Mouse (Mus musculus): Measurements from ENCODE around the gene Gng7. TPM values are rescaled to one million over a fixed set of nuclear protein-coding genes. Genes with fewer than 3 reads are reported as not detected.
A peak's percentile ranks its signal among the peaks of the same experiment; 100 is the strongest.
"Not testable (repeated sequence)": the region's sequence is repeated elsewhere in the genome, so short reads cannot be mapped to it uniquely, and the experiment has no call there.

The Gng7 gene
- 7.2 TPM for polyA plus RNA-seq (2021)

DNA sequence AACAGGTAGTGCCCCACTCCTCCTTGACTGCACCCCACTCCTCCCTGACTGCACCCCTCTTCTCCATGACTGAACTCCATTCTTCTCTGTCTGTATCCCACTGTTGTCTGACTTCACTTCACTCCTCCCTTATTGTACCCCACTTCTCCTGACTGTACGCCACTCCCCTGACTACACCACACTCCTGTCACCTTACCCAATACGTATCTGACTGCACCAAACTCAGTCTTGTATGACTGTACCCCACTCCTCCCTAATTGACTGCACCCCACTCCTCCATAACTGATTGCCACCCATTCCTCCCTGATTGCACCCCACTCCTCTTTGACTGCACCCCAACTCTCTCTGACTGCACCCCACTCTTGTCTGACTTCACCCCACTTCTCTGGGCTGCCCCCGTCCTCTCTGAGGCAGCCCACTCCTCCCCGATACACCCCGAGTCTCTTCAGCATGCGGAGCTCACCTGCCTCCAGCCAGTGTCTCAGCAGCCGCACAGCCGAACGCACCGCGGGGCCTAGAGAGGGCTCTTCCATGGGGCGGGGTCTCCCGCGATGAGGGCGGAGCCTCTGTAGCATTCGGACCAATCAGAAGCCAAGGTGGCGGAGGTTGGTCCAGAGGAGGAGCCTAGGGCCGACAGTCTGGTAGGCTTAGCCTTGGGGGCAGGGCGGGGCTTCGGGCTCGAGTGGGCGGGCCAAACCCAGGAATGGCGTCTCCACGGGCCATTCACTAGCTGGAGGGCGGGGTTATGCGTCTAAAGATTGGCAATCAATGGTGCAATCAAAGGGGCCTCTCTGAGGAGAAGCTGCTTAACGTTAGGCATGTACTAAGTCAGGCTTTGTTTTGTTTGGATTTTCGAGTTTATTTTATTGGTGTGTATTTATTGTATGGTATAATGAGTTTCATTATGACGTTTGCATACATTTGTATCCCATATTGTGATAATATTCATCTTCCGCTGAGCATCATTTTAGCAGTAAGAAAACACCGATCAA is at the start of gene Gng7:
Gene Gng7, minus strand, starts transcription at position 553 of the 992 bp plus-strand sequence.
- CTCF ChIA-PET, result interaction anchor here (1.0 to 1.7 kb wide), 2 partner anchors 13 to 23 kb away, joined by 3 to 4 read pairs; partner anchors contain the start of gene Slc39a3
- POLR2A ChIA-PET, result no interaction called here
- TF ChIP-seq CTCF (IDR thresholded peaks at IDR 0.05), result no peak
- ATAC-seq (peak; percentile 86), DNase-seq (ENCODE audit: low read depth, low spot score) (peak; percentile 81)
- no peaks in the 10 kb centered on the region for H3K27me3 ChIP-seq
- in situ Hi-C loops (cut with MboI; ENCODE audit: low pct_unique_long_range_greater_than_20kb), result no loop called here

DNA sequence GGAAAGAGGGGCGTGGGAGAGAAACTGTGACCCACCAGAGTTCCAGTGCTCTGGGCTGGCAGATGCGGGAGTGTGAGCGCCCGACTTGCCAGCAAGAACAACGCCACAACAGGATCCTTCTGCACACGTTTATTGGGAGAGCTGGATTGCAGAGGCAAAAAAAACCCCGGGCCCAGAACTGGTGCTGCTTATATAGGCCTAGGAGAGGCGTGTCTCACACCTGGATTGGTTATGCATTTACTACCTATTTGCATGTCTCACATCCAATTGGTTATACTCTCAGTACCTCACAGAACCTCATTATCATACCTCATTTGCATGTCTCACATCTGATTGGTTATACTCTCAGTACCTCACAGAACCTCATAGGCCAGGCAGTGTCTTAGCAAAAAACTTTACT is 49.8 kb upstream of the Gng7 start:
- CTCF ChIA-PET; DNase-seq (ENCODE audit: low read depth, low spot score); H3K27me3 ChIP-seq; POLR2A ChIA-PET; ATAC-seq; in situ Hi-C loops (cut with MboI; ENCODE audit: low pct_unique_long_range_greater_than_20kb): not testable (repeated sequence)

DNA sequence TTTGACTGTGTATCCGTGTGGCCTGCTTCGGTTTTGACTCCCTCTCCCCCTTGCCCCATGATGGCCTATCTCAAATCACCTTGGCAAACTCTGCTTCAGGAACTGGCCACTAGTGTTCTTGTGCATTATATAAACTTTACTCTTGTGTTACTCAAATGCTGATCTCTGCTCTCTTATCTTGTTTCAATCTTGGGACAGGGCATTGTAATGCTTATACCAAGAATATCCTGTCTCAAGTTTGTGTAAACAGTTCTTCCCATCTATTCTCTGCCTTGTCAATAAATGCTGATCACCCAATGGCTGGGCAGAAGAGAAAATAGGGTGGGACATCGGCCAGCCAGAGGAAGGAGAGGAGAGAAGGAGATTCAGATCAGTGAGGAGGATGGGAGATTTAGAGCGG is 48.0 kb upstream of the Gng7 start:
- H3K27me3 ChIP-seq, result no peaks in the 10 kb centered on the region
- ChIA-PET CTCF (no interaction called here), POLR2A (no interaction called here)
- TF ChIP-seq CTCF (IDR thresholded peaks at IDR 0.05), result no peak
- DNase-seq (ENCODE audit: low read depth, low spot score), result no peak
- in situ Hi-C loops (cut with MboI; ENCODE audit: low pct_unique_long_range_greater_than_20kb), result no loop called here
- no peak for ATAC-seq

DNA sequence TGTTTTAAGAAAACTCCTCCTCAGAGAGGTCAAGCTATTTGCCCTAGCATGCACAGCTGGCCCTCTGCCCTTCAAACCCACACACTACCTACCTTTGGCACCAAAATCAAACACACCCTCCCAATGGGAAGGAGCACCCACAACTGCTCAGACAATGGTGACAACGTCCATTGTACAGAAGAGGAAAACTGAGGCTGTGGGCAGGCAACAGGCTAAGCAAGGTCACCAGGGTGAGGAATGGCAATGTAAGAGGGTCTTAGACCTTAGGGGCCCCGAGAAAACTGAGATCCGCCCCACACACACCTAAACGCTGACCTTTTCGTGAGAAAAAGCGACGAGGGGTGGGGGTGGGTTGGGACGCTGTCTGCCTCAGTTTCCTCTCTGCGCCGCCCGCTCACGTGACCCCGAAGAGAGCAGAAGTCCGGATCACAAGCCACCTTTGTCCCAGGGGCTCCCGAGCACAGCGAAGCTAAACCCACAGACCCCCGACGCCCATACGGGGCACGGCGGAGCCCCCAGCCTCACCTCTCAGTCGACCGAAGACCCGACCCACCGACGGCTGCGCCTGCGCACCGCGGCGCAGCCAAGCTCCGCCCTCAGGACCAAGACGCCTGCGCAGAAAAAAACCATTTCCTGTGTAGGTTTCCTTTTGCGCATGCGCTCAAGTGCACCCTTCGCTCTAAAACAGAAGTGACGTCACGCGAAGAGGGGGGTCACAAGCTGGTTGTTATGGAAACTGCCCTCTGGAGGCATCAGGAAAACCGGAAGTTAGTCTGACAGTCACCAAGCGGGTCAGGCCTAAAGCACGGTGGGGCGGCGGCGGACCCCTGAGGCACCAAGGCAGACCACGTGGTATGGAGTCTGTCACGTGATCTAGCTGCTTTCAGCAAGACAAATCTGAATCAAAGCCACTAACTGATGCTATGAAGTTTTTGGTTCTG is 45.1 kb upstream of the Gng7 start, which contains the start of gene Sgta:
Gene Sgta, minus strand, starts transcription at position 579 of the 941 bp plus-strand sequence.
- in situ Hi-C loops (cut with MboI; ENCODE audit: low pct_unique_long_range_greater_than_20kb), result no loop called here
- CTCF ChIA-PET, result interaction anchor here (0.7 to 1.3 kb wide), 2 partner anchors 18 to 21 kb away, joined by 3 to 5 read pairs; no protein-coding TSS in a partner anchor
- POLR2A ChIA-PET, result interaction anchor here (1.0 to 1.3 kb wide), 2 partner anchors 10 to 61 kb away, joined by 3 to 4 read pairs; partner anchors contain the start of gene Thop1

DNA sequence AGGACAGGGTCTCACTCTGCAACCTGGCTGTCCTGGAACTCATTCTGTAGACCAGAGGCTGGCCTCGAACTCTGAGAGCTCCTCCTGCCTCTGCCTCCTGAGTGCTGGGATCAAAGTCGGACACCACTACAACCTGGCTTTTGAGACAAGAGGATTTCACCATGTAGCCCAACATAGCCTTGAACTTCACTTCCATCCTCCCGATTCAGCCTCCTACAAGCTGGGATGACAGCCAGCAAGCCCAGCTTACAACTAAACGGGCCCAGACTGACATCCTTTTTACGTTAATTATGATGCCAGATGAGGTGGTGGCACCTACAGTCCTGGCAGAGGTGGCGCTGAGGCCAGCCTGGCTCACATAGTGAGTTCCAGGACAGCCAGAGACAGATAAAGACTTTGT is 44.2 kb upstream of the Gng7 start:
- DNase-seq (ENCODE audit: low read depth, low spot score), result no peak
- CTCF ChIA-PET, result interaction anchor here (0.6 kb wide), 1 partner anchor 60 kb away, joined by 3 read pairs; no protein-coding TSS in a partner anchor
- in situ Hi-C loops (cut with MboI; ENCODE audit: low pct_unique_long_range_greater_than_20kb), result no loop called here

More for the DNA sequence above, 45.1 kb upstream of the Gng7 start, which contains the start of gene Sgta:
- ATAC-seq, result peak; percentile 76
- TF ChIP-seq CTCF (IDR thresholded peaks at IDR 0.05), result no peak
- peak; percentile 99 for DNase-seq (ENCODE audit: low read depth, low spot score)
- no peaks in the 10 kb centered on the region for H3K27me3 ChIP-seq

DNA sequence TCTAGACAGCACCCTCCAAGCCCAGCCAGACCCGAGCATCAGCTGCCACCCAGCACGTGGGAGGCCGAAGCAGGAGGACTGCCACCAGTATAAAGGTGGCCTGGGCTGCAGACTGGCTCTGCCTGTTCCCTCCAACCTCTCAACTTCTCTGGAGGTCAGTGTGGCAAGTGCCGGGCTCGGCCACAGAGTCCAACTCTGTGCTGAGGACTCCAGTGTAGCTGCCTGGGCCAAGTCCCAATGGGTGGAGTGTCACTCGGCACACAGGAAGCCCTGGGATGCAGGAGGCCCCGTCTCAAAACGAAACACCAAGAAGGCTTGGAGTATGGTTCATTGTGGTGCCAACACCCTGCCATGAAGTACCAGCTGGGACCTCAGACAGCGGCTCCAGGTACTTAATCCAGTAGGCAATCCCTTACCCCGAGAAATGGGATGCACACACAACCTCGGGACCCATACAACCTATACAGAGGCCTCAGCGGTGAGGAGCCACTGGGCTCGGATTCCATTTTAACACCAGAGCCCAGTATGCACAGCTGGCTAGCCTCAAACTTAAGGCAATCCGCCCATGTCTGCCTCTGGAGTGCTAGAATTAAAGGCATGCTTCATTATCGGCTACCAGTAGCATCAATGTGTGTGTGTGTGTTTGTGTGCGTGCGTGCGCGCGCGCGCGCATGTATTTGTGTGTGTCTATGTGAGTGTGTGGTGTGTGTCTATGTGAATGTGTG is 42.8 kb upstream of the Gng7 start:
- DNase-seq (ENCODE audit: low read depth, low spot score) (no peak), ATAC-seq (no peak)
- in situ Hi-C loops (cut with MboI; ENCODE audit: low pct_unique_long_range_greater_than_20kb), result no loop called here
- ChIA-PET POLR2A (interaction anchor here (0.9 kb wide), 1 partner anchor 16 kb away, joined by 4 read pairs; no protein-coding TSS in a partner anchor), CTCF (no interaction called here)
- TF ChIP-seq CTCF (IDR thresholded peaks at IDR 0.05), result no peak
- H3K27me3 ChIP-seq, result no peaks in the 10 kb centered on the region

More for the DNA sequence above, 44.2 kb upstream of the Gng7 start:
- POLR2A ChIA-PET, result interaction anchor here (1.3 kb wide), 1 partner anchor 60 kb away, joined by 4 read pairs; no protein-coding TSS in a partner anchor
- no peaks in the 10 kb centered on the region for H3K27me3 ChIP-seq
- no peak for TF ChIP-seq CTCF (IDR thresholded peaks at IDR 0.05)
- ATAC-seq, result no peak

DNA sequence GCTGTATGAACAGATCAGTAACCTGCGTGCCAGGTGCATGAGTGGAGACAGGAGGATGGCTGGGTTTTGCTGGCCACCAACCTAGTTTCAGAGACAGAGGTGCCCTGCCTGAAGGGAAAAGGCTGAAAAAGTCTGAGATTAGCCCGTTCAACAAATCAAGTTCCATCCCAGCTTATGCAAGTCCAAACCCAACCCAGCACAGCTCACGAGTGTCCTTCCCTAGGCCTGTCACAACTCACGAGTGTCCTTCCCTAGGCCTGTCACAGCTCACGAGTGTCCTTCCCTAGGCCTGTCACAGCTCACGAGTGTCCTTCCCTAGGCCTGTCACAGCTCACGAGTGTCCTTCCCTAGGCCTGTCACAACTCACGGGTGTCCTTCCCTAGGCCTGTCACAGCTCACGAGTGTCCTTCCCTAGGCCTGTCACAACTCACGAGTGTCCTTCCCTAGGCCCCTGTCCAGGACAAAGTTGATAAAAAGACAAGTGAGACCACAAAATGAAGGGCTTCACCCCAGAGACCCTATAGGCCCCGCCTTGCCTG is 41.1 kb upstream of the Gng7 start:
- DNase-seq (ENCODE audit: low read depth, low spot score); in situ Hi-C loops (cut with MboI; ENCODE audit: low pct_unique_long_range_greater_than_20kb); ATAC-seq; CTCF ChIA-PET; H3K27me3 ChIP-seq: not testable (repeated sequence)
- POLR2A ChIA-PET, result interaction anchor here (0.6 kb wide), 1 partner anchor 11 kb away, joined by 7 read pairs; no protein-coding TSS in a partner anchor

DNA sequence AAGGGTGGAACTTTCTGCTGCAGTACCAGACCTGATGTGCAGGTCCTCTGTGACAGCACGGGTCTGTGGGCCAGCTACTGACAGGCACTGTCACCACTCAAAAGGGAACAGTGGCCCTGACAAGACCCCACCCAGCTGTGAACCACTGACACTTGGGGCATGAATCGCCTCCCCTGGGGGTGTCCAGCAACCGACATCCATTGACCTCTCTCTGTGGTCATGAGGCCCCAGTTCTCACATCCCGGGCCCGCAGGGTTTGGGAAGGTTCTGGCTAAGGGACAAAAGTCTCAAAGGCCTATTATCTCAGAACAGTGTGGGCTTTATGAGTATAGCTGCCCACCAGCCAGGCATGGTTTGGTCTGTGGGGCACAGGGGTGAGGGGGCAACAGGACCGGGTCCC is 40.4 kb upstream of the Gng7 start:
- DNase-seq (ENCODE audit: low read depth, low spot score), result no peak
- no peak for ATAC-seq
- ChIA-PET POLR2A (no interaction called here), CTCF (no interaction called here)
- H3K27me3 ChIP-seq, result no peaks in the 10 kb centered on the region
- TF ChIP-seq CTCF (IDR thresholded peaks at IDR 0.05), result no peak
- in situ Hi-C loops (cut with MboI; ENCODE audit: low pct_unique_long_range_greater_than_20kb), result no loop called here

DNA sequence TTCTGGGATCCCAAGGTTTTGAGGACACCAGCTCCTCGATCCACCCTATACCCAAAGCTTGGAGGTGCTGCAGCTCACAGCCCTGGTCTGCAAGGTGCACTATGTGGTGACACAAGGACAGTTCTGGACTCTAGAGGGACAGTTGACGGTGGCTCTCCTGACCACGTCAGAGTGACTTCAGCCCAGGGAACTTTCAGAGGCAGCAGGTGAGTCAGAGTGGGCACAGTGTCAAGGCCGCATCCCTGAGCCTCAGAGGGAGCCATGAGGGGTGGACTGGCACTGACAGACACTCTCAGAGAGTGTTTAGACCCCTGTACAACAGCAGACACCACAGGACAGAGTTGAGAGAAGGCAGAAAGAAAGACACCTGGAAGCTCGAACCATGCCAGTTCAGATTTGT is 37.8 kb upstream of the Gng7 start:
- in situ Hi-C loops (cut with MboI; ENCODE audit: low pct_unique_long_range_greater_than_20kb), result no loop called here
- no peaks in the 10 kb centered on the region for H3K27me3 ChIP-seq
- ChIA-PET POLR2A (no interaction called here), CTCF (no interaction called here)
- DNase-seq (ENCODE audit: low read depth, low spot score), result no peak
- TF ChIP-seq CTCF (IDR thresholded peaks at IDR 0.05), result no peak
- ATAC-seq, result no peak
